Mouse (Mus musculus) heart, postnatal 10 days (tissue): ENCODE measurements around the gene Cps1. TPM values are rescaled to one million over a fixed set of nuclear protein-coding genes. Genes with fewer than 3 reads are reported as not detected.

Source experiments
- DNase-seq, 2 experiments: peaks; one replicate each; pipeline ENCODE4 v3.0.0; 2021
- intact Hi-C: fragments of 180-260 bp; cut with DNase I; formaldehyde crosslinking; loops from one replicate; pipeline ENCODE4 v1.15.1; 2025
- total RNA-seq, 2 experiments: library from RNA; stranded (reverse); gene quantifications; 2 replicates each; pipeline ENCODE4 v1.2.3; 2021

Gene Cps1
- total RNA-seq, 2 experiments from 2014 or later, result 0.05 to 0.10 TPM

DNA sequence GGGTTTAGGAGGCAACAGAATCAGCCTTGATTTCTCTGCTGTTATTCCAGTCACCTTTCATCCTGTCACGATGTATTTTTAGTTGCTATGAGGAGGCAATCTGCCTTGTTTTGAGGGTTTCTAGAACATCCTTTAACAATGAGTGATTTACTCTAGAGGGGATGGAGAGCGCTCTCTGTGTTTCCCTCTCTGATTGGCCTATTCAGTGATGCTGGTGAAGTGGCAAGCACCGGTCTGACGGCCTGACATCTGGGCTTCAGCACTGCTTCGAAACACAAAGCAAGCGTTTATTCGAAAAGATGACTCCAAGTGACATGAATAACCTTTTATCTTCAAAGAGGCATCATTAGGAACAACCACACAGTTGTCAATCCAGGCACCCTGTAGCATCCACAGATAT, 100.8 kb downstream of the Cps1 start:
- no peak for DNase-seq
- intact Hi-C loops, result no loop called here

DNA sequence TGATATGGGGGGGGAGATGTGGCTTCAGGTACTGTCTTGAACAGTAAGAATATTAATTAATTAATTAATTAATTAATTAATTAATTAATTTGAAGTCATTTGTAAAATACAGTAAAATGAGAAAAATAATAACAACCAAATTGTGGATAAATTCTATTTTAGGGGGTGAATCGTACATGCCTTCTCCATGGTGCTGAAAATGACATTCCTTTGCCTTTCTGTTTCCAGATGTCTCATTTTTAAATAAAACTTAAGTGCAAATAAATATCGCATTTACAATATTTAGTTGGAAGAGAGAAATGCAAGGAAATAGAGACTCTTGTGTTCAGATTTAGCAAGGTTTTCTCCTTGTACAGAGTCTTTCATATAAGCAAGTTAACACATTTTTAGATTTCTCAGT, 112.0 kb downstream of the Cps1 start:
- no peak for DNase-seq
- intact Hi-C loops, result no loop called here

DNA sequence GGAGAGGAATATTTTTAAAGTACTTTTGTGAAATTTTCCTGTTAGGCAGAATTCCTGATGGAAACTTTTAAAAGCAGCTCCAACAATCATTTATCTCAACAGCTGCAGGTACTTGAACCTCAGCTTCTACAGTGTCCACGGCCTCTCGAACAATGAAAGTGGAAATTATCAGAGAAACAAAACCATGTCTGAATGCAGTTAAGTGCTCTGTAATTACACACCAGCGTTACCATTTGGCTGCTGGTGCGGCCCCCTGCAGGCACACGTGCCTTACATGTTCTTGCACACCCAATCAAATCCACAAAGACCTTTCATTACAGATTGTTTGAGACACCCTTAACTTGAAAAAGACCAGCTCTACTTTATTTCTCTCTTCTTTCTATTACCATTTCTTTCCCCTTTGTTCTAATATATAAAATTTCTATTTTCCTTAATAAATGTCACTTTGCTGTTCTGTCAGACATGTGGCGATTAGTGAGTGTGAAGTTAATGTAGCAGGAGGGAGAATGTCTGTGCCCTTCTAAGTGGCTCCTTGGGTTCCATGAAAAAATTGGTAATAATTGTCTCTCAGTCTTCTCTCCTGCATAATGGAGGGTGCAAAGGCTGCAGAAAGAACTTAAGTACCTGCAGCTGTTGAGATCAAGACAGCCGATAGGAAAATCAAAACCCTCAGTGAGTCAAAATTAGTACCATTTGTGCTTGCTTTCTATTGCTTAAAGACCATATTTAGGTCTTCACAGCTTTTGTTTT, 112.8 kb downstream of the Cps1 start:
- DNase-seq, result no peak
- intact Hi-C loops, result no loop called here

DNA sequence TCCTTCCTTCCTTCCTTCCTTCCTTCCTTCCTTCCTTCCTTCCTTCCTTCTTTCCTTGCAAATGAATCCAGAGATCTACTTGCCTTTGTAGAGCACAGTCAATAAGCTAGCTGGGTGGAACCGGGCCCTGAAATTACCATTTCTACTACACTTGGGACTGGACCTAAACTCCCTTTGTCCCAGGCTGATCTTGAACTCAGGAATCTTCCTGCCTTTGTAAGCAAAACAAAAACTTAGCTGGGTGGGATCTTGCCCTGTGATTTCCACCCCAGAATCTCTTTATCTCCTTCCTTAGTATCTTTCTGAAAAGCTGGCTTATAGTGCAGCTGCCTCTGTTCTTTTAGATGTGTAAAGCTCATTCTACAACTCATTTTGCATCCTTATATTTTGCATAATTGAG, 115.6 kb downstream of the Cps1 start:
- DNase-seq, result no peak
- intact Hi-C loops, result no loop called here

DNA sequence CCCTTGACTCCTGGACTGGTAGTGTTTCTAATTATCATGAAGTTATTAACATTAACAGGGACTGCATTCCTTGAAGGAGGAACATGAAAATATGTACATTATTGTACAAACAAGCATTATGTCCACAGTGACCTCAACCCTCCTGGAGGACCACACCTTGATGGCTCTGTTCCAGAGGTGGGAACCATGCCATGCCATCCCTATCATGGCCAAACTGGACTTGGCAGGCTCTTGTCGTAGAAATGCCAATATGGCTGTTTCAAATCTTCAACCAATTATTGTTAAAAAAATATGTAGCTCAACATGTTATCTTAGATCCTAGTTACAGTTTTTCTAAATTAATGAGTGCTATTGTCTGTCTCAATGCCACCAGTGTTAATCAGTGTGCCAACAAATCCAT, 116.1 kb downstream of the Cps1 start:
- no peak for DNase-seq
- intact Hi-C loops, result no loop called here

DNA sequence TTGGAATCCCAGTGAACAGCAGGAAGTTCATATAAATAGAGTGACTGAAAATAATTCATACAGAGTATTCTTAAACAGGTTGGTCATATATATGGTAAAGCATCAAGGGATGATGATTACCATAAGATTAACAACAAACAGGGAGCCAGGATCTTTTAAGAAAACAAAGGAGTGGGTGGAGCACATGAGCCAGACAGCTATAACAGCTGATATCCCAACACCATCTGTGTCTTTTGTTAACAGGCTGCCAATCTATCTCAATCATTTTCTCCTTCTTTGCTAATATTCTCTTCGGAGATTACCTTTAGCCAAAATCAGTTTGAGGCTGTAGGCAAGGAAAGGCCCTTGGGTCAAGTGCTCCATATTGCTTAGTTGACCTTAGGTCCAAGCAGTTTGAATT, 142.4 kb downstream of the Cps1 start:
- intact Hi-C loops, result no loop called here
- DNase-seq, result no peak

DNA sequence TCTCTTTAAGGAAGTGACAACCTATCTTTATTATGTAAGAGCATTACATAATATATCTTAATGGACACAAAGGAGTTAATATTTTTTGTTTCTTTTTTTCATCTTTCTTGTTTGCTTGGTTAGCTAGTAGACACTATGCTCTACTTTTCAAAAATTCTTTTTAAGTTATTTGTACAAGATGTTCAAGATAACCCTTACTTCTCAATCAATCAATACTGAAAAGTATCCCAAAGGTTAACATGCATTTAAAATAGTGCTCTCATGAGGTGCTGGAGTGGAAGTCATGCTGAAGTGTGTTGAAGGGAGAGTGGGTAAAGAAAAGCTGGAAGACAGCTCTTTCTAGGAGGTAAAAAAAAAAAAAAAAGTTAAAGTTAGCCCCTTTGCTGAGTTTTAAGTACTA, 145.1 kb downstream of the Cps1 start:
- intact Hi-C loops, result no loop called here
- DNase-seq, result no peak

DNA sequence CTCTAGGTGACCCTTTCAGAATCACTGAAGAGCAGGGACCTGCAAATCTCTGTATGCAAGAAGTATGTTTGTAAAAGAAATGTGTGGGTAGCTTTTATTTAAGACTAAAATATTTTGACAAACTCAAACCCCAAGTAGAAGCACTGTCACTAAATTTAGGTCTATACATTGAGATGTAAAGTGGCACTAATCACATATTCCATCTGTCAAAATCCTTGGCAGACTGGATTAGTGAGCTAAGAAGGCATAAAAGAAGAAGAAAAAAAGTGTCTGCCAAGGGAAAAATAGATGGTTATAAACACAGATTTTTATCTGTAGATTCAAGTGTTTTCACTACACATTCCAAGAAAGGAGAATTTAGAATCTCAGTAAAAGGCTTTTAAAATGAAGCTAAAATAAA, 145.6 kb downstream of the Cps1 start:
- no peak for DNase-seq
- intact Hi-C loops, result no loop called here

DNA sequence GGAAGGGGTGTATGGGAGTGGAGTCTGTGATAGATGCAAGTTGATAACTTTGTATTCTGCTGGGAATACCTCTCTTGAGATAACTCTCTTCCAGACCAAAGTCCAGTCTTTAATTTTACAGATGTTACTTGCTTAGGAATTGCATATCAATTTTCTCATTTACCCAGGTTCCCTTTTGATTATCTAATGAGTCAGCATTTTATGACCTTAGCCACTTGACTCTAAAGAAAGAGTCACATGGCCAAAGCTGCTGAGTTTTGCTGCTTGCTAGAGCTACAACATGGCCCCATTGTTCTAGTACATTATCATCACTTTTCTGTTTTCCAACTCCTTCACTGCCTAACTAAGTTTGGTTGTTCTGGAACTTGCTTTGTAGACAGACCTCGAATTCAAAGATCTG, 153.4 kb downstream of the Cps1 start:
- intact Hi-C loops, result no loop called here
- DNase-seq, result no peak

Other genes starting within 250 kb of the Cps1 start
- gene Myl1, start 177.6 kb upstream of the Cps1 start, total RNA-seq, result 10 to 100 TPM; 14.1 to 24.4 TPM
- 10 to 100 TPM; 35.9 to 42.4 TPM for gene Lancl1, start 84.2 kb upstream of the Cps1 start, total RNA-seq